Mouse (Mus musculus) heart, embryonic 14.5 days (tissue): ENCODE results near the gene Dnah14. TPM values are rescaled to one million over a fixed set of nuclear protein-coding genes. Genes with fewer than 3 reads are reported as not detected.

Experiments used
- ATAC-seq: fragments of 200-750 bp; cut with Nextera tagmentation; 2 replicates; pipeline ENCODE4 v1.8.0; 2017; ENCODE audit warnings: low read depth, moderate TSS enrichment; ENCODE audit not compliant: insufficient number of reproducible peaks, insufficient read depth, low FRiP score
- H3K27ac ChIP-seq, 2 experiments: fragments of 200-500 bp in 1 of 2; fragments of 300-500 bp in 1 of 2; sonication (generic) in 1 of 2; replicated peaks in 1 of 2; 2 replicates each; pipeline ENCODE4 v1.5.1; 2012 to 2014; ENCODE audit warnings: low read depth in 2 of 2, low read length in 2 of 2, control low read depth in 1 of 2, mild to moderate bottlenecking in 1 of 2, mixed read lengths in 1 of 2; ENCODE audit not compliant: control insufficient read depth in 1 of 2, insufficient read depth in 1 of 2
- H3K27me3 ChIP-seq: fragments of 300-500 bp; sonication (generic); 2 replicates; pipeline ENCODE4 v1.6.1; 2014; ENCODE audit warnings: mild to moderate bottlenecking, low read length, control low read depth; ENCODE audit not compliant: control insufficient read depth, insufficient read depth
- H3K36me3 ChIP-seq: fragments of 300-500 bp; sonication (generic); 2 replicates; pipeline ENCODE4 v1.6.1; 2014; ENCODE audit warnings: mild to moderate bottlenecking, control low read depth, low read length, mixed read lengths; ENCODE audit not compliant: control insufficient read depth, insufficient read depth
- H3K4me1 ChIP-seq, 2 experiments: fragments of 200-500 bp in 1 of 2; fragments of 300-500 bp in 1 of 2; sonication (generic) in 1 of 2; 2 replicates each; pipeline ENCODE4 v1.6.1; 2012 to 2014; ENCODE audit warnings: low read length in 2 of 2, control low read depth in 1 of 2, mixed read lengths in 1 of 2; ENCODE audit not compliant: control insufficient read depth in 2 of 2, insufficient read depth in 2 of 2
- H3K4me2 ChIP-seq: fragments of 300-500 bp; sonication (generic); 2 replicates; pipeline ENCODE4 v1.6.1; 2014; ENCODE audit warnings: mild to moderate bottlenecking, low read length
- H3K4me3 ChIP-seq, 2 experiments: fragments of 200-500 bp in 1 of 2; fragments of 300-500 bp in 1 of 2; sonication (generic) in 1 of 2; 2 replicates each; pipeline ENCODE4 v1.5.1; 2012 to 2014; ENCODE audit warnings: low read length in 2 of 2, mild to moderate bottlenecking in 2 of 2, control low read depth in 1 of 2, low read depth in 1 of 2, moderate library complexity in 1 of 2; ENCODE audit not compliant: control insufficient read depth in 1 of 2, insufficient read depth in 1 of 2
- H3K9ac ChIP-seq: fragments of 300-500 bp; sonication (generic); 2 replicates; pipeline ENCODE4 v1.6.1; 2014; ENCODE audit warnings: mild to moderate bottlenecking, low read length
- H3K9me3 ChIP-seq: fragments of 300-500 bp; sonication (generic); 2 replicates; pipeline ENCODE4 v1.6.1; 2016; ENCODE audit warnings: low read length, control low read depth; ENCODE audit not compliant: control insufficient read depth
- WGBS: fragments of 180-500 bp; shearing (Covaris S2); extraction: QIAGEN DNeasy Blood & Tissue Kit; methylation state at CpG from one replicate; pipeline ENCODE4 v1.1.7; 2014; 5-methylcytosine and 5-hydroxymethylcytosine counted together
- polyA plus RNA-seq: library from polyadenylated mRNA; unstranded; fragments of >200 nt; fragmentation: Nextera tagmentation; extraction: Ambion mirVana; gene quantifications from 2 replicates; pipeline ENCODE4 v1.2.1, GENCODE M21; 2014

Dnah14 gene
- polyA plus RNA-seq, 1 experiment from 2014 or later = 1.2 TPM

GRCm38 (mm10) chr1:181848210-181848609 lies 271.9 kb downstream of the Dnah14 start:
- no peaks in the 10 kb centered on the region for H3K36me3 ChIP-seq
- 81% methylated on average over 1 of the region's 1 CpGs for WGBS
- H3K9ac ChIP-seq = no peak overlapping the region
- H3K4me3 ChIP-seq = no peak overlapping the region
- H3K4me1 ChIP-seq = peaks cover 3 to 12% of the 10 kb centered on the region in 2 experiments
- no peak overlapping the region; a peak in 1 of 4 replicates for H3K27ac ChIP-seq
- no peak overlapping the region for H3K4me2 ChIP-seq
- no peak for ATAC-seq
- H3K27me3 ChIP-seq = no peaks in the 10 kb centered on the region
- H3K9me3 ChIP-seq = no peaks in the 10 kb centered on the region

GRCm38 (mm10) chr1:181850441-181850840 lies 274.1 kb downstream of the Dnah14 start:
- Histone ChIP-seq H3K27ac (no peak overlapping the region), H3K4me3 (no peak overlapping the region), H3K27me3 (no peaks in the 10 kb centered on the region), H3K9me3 (no peaks in the 10 kb centered on the region), H3K9ac (no peak overlapping the region), H3K4me2 (no peak overlapping the region), H3K4me1 (peaks cover 7 to 17% of the 10 kb centered on the region in 2 experiments), H3K36me3 (no peaks in the 10 kb centered on the region)
- WGBS = 82% methylated on average over 4 of the region's 4 CpGs
- ATAC-seq = no peak

GRCm38 (mm10) chr1:181851521-181852310 lies 275.4 kb downstream of the Dnah14 start:
- H3K36me3 ChIP-seq = no peaks in the 10 kb centered on the region
- no peak overlapping the region for H3K4me3 ChIP-seq
- peak overlapping the region in 1 of 2 experiments; percentile 33; a peak in 1 of 4 replicates for H3K27ac ChIP-seq
- no peak overlapping the region for H3K9ac ChIP-seq
- WGBS = 56% methylated on average over 12 of the region's 12 CpGs
- no peak for ATAC-seq
- no peaks in the 10 kb centered on the region for H3K9me3 ChIP-seq
- peaks cover 7 to 17% of the 10 kb centered on the region in 2 experiments for H3K4me1 ChIP-seq
- H3K4me2 ChIP-seq = peak overlapping the region; percentile 63
- H3K27me3 ChIP-seq = no peaks in the 10 kb centered on the region

GRCm38 (mm10) chr1:181852466-181852865 lies 276.1 kb downstream of the Dnah14 start:
- Histone ChIP-seq H3K36me3 (no peaks in the 10 kb centered on the region), H3K27ac (peak overlapping the region in 1 of 2 experiments; percentile 51; a peak in 1 of 4 replicates), H3K27me3 (no peaks in the 10 kb centered on the region), H3K4me1 (peaks cover 7 to 17% of the 10 kb centered on the region in 2 experiments), H3K4me3 (peak overlapping the region; percentile 14 to 26), H3K4me2 (peak overlapping the region; percentile 63), H3K9ac (peak overlapping the region; percentile 16; the same call in 1 of the 2 replicates), H3K9me3 (0 out of 2 replicates have a peak, but pooled peaks cover 3% of the 10 kb centered on the region)
- 37% methylated on average over 13 of the region's 13 CpGs for WGBS
- ATAC-seq = no peak

GRCm38 (mm10) chr1:181853081-181853736 lies 276.9 kb downstream of the Dnah14 start:
- no peaks in the 10 kb centered on the region for H3K27me3 ChIP-seq
- peaks cover 7 to 17% of the 10 kb centered on the region in 2 experiments; a peak in 3 of 4 replicates for H3K4me1 ChIP-seq
- 0 out of 2 replicates have a peak, but pooled peaks cover 3% of the 10 kb centered on the region for H3K9me3 ChIP-seq
- H3K9ac ChIP-seq = peak overlapping the region; percentile 49
- WGBS = 13% methylated on average over 20 of the region's 21 CpGs
- H3K4me3 ChIP-seq = peak overlapping the region; percentile 26 to 33
- peak overlapping the region; percentile 63 for H3K4me2 ChIP-seq
- no peaks in the 10 kb centered on the region for H3K36me3 ChIP-seq
- ATAC-seq = 0 out of 2 replicates have a peak, but pooled peaks have one; percentile 26
- H3K27ac ChIP-seq = no peak overlapping the region

GRCm38 (mm10) chr1:181854829-181855228 lies 278.5 kb downstream of the Dnah14 start:
- H3K27me3 ChIP-seq = no peaks in the 10 kb centered on the region
- no peaks in the 10 kb centered on the region for H3K36me3 ChIP-seq
- no peak for ATAC-seq
- WGBS = 97% methylated on average over 2 of the region's 2 CpGs
- no peak overlapping the region for H3K27ac ChIP-seq
- H3K4me3 ChIP-seq = no peak overlapping the region
- 0 out of 2 replicates have a peak, but pooled peaks cover 3% of the 10 kb centered on the region for H3K9me3 ChIP-seq
- peaks cover 7 to 17% of the 10 kb centered on the region in 2 experiments; a peak in 3 of 4 replicates for H3K4me1 ChIP-seq
- H3K9ac ChIP-seq = no peak overlapping the region
- H3K4me2 ChIP-seq = no peak overlapping the region

GRCm38 (mm10) chr1:181856329-181856728 lies 280.0 kb downstream of the Dnah14 start:
- H3K27ac ChIP-seq = no peak overlapping the region
- 75% methylated on average over 2 of the region's 2 CpGs for WGBS
- no peak overlapping the region for H3K4me2 ChIP-seq
- H3K4me1 ChIP-seq = peaks cover 7 to 21% of the 10 kb centered on the region in 2 experiments; a peak in 3 of 4 replicates
- H3K9ac ChIP-seq = no peak overlapping the region
- no peak overlapping the region for H3K4me3 ChIP-seq
- ATAC-seq = no peak
- H3K9me3 ChIP-seq = 0 out of 2 replicates have a peak, but pooled peaks cover 3% of the 10 kb centered on the region
- no peaks in the 10 kb centered on the region for H3K27me3 ChIP-seq
- H3K36me3 ChIP-seq = no peaks in the 10 kb centered on the region
